Mouse (Mus musculus) midbrain, embryonic 11.5 days (tissue): ENCODE measurements around the gene Nek5. TPM values are rescaled to one million over a fixed set of nuclear protein-coding genes. Genes with fewer than 3 reads are reported as not detected.

Source experiments
- ATAC-seq: fragments of 200-750 bp; cut with Nextera tagmentation; 2 replicates; pipeline ENCODE4 v1.8.0; 2017; ENCODE audit warnings: moderate TSS enrichment, moderate library complexity; ENCODE audit not compliant: low FRiP score
- DNase-seq: peaks from one replicate; pipeline ENCODE4 v3.0.0; 2015; ENCODE audit warnings: low spot score; ENCODE audit errors: missing footprints
- H3K27ac ChIP-seq: fragments of 300-500 bp; sonication (generic); 2 replicates; pipeline ENCODE4 v1.5.1; 2014; ENCODE audit warnings: low read depth, low read length
- H3K27me3 ChIP-seq: fragments of 300-500 bp; sonication (generic); 2 replicates; pipeline ENCODE4 v1.6.1; 2014; ENCODE audit warnings: mild to moderate bottlenecking, low read length, moderate library complexity, mixed read lengths; ENCODE audit not compliant: control insufficient read depth, insufficient read depth
- H3K36me3 ChIP-seq: fragments of 300-500 bp; sonication (generic); 2 replicates; pipeline ENCODE4 v1.6.1; 2014; ENCODE audit warnings: mild to moderate bottlenecking, low read length, moderate library complexity, mixed read lengths; ENCODE audit not compliant: control insufficient read depth, insufficient read depth
- H3K4me1 ChIP-seq: fragments of 300-500 bp; sonication (generic); 2 replicates; pipeline ENCODE4 v1.6.1; 2014; ENCODE audit warnings: low read length; ENCODE audit not compliant: control insufficient read depth, insufficient read depth
- H3K4me2 ChIP-seq: fragments of 300-500 bp; sonication (generic); 2 replicates; pipeline ENCODE4 v1.6.1; 2014; ENCODE audit warnings: mild to moderate bottlenecking, moderate library complexity
- H3K4me3 ChIP-seq: fragments of 300-500 bp; sonication (generic); 2 replicates; pipeline ENCODE4 v1.5.1; 2014; ENCODE audit warnings: low read depth, low read length
- H3K9ac ChIP-seq: fragments of 300-500 bp; sonication (generic); 2 replicates; pipeline ENCODE4 v1.6.1; 2014; ENCODE audit warnings: low read length
- H3K9me3 ChIP-seq: fragments of 300-500 bp; sonication (generic); 2 replicates; pipeline ENCODE4 v1.6.1; 2016; ENCODE audit warnings: low read length; ENCODE audit not compliant: control insufficient read depth
- WGBS: fragments of 180-500 bp; shearing (Covaris S2); extraction: QIAGEN DNeasy Blood & Tissue Kit; methylation state at CpG from one replicate; pipeline ENCODE4 v1.1.7; 2014; 5-methylcytosine and 5-hydroxymethylcytosine counted together
- polyA plus RNA-seq: library from polyadenylated mRNA; unstranded; fragments of >200 nt; fragmentation: Nextera tagmentation; extraction: Ambion mirVana; gene quantifications from 2 replicates; pipeline ENCODE4 v1.2.1, GENCODE M21; 2014

The Nek5 gene
- polyA plus RNA-seq, 1 experiment from 2014 or later = 0.16 TPM

DNA sequence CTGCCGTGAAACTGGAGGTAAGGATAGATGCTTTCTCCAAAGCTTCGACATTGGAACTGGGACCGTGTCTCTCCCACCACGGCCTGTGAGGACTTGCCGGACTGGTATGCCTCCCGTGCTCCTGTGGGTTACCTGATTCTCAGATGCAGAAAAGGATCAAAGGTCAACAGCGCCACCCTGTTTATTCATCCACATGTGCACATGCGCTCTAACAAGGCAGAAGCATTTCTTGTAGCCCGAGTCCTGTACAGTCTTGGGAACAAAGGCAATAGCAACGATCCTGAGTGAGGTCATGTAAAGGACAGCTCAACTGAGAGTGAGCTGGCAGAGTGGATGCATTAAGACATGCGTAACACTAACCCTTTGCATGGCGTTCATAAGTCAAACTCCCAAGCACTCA is 7.2 kb upstream of the Nek5 start:
- Histone ChIP-seq H3K4me3 (no peak overlapping the region), H3K4me2 (no peak overlapping the region), H3K4me1 (no peaks in the 10 kb centered on the region), H3K27me3 (no peaks in the 10 kb centered on the region), H3K9ac (no peak overlapping the region), H3K36me3 (no peaks in the 10 kb centered on the region; the same call in 1 of the 2 replicates), H3K9me3 (no peaks in the 10 kb centered on the region), H3K27ac (no peak overlapping the region)
- 93% methylated on average over 12 of the region's 12 CpGs for WGBS
- ATAC-seq = no peak
- no peak for DNase-seq

- WGBS = 85% methylated on average over 4 of the region's 4 CpGs
Observed at GRCm38 (mm10) chr8:22107020-22107419, 17.8 kb downstream of the Nek5 start.

GRCm38 (mm10) chr8:22091568-22091967 is 33.3 kb downstream of the Nek5 start:
- Histone ChIP-seq H3K27ac (no peak overlapping the region), H3K4me2 (no peak overlapping the region), H3K9me3 (no peaks in the 10 kb centered on the region), H3K4me3 (no peak overlapping the region), H3K9ac (no peak overlapping the region), H3K4me1 (no peaks in the 10 kb centered on the region), H3K36me3 (no peaks in the 10 kb centered on the region), H3K27me3 (no peaks in the 10 kb centered on the region)
- no peak for DNase-seq
- ATAC-seq = no peak
- WGBS = 54% methylated on average over 8 of the region's 8 CpGs

More at GRCm38 (mm10) chr8:22107020-22107419, 17.8 kb downstream of the Nek5 start:
- ATAC-seq = no peak
- no peak overlapping the region for H3K9ac ChIP-seq
- no peak overlapping the region for H3K4me3 ChIP-seq
- no peaks in the 10 kb centered on the region for H3K4me1 ChIP-seq
- no peaks in the 10 kb centered on the region for H3K9me3 ChIP-seq
- H3K36me3 ChIP-seq = no peaks in the 10 kb centered on the region
- H3K27me3 ChIP-seq = no peaks in the 10 kb centered on the region
- H3K27ac ChIP-seq = no peak overlapping the region
- DNase-seq = no peak
- no peak overlapping the region for H3K4me2 ChIP-seq

DNA sequence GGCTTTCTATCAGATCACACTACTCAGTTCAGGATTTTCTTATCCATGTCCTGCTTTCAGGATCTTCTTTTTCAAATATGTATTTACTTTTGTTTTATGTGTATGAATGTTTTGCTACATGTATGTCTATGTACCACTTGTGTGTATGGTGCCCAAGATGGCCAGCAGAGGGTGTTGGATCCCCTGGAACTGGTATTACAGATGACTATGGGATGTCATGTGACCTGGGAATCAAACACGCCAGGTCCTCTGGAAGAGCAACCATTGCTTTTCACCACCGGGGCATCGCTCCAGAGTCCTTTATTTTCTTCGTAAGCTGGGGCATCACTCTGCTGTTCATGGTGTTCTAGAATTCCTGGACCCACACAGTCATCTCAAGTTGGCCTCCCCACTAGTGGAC is 35.6 kb downstream of the Nek5 start:
- no peaks in the 10 kb centered on the region for H3K36me3 ChIP-seq
- H3K9ac ChIP-seq = no peak overlapping the region
- ATAC-seq (no peak), DNase-seq (no peak)
- H3K4me2 ChIP-seq = no peak overlapping the region
- 92% methylated on average over 4 of the region's 4 CpGs for WGBS
- no peak overlapping the region for H3K27ac ChIP-seq
- H3K9me3 ChIP-seq = no peaks in the 10 kb centered on the region
- H3K4me3 ChIP-seq = no peak overlapping the region
- H3K27me3 ChIP-seq = no peaks in the 10 kb centered on the region
- H3K4me1 ChIP-seq = no peaks in the 10 kb centered on the region

- 89% methylated on average over 9 of the region's 9 CpGs for WGBS
- Histone ChIP-seq H3K36me3 (no peaks in the 10 kb centered on the region), H3K4me3 (no peak overlapping the region), H3K27ac (no peak overlapping the region), H3K27me3 (no peaks in the 10 kb centered on the region), H3K9ac (no peak overlapping the region), H3K4me1 (no peaks in the 10 kb centered on the region), H3K4me2 (no peak overlapping the region), H3K9me3 (no peaks in the 10 kb centered on the region)
- DNase-seq (no peak), ATAC-seq (no peak)
Observed at GRCm38 (mm10) chr8:22079313-22080007, 45.4 kb downstream of the Nek5 start.

- peaks cover 16% of the 10 kb centered on the region for H3K36me3 ChIP-seq
- no peaks in the 10 kb centered on the region; the same call in 1 of the 2 replicates for H3K9me3 ChIP-seq
- H3K27ac ChIP-seq = no peak overlapping the region
- H3K9ac ChIP-seq = no peak overlapping the region; the same call in 1 of the 2 replicates
- peak; percentile 88 for DNase-seq
- WGBS = 8% methylated on average over 3 of the region's 3 CpGs
- peak overlapping the region; percentile 65 for H3K4me3 ChIP-seq
- H3K4me2 ChIP-seq = peak overlapping the region; percentile 55
- H3K27me3 ChIP-seq = no peaks in the 10 kb centered on the region; the same call in 1 of the 2 replicates
- no peak for ATAC-seq
- peaks cover 2% of the 10 kb centered on the region; the same call in 1 of the 2 replicates for H3K4me1 ChIP-seq
Observed at GRCm38 (mm10) chr8:22061126-22061525, 63.7 kb downstream of the Nek5 start.

- Histone ChIP-seq H3K36me3 (peaks cover 11% of the 10 kb centered on the region), H3K9ac (peak within 1 kb of the TSS; percentile 76)
Observed at GRCm38 (mm10) chr8:22060446-22060889, 64.4 kb downstream of the Nek5 start, which contains the start of gene Alg11. Gene Alg11, plus strand, starts transcription at chr8:22060721.

GRCm38 (mm10) chr8:22059821-22060445 is 64.9 kb downstream of the Nek5 start, which contains the start of gene Atp7b:
Gene Atp7b, minus strand, starts transcription at chr8:22060305.
- no peak within 1 kb of the TSS for H3K27ac ChIP-seq
- no peaks in the 10 kb centered on the region for H3K9me3 ChIP-seq
- H3K36me3 ChIP-seq = peaks cover 6% of the 10 kb centered on the region
- H3K4me2 ChIP-seq = peak within 1 kb of the TSS; percentile 87
- ATAC-seq = peak; percentile 94
- peaks cover 2% of the 10 kb centered on the region; the same call in 1 of the 2 replicates for H3K4me1 ChIP-seq
- no peaks in the 10 kb centered on the region; the same call in 1 of the 2 replicates for H3K27me3 ChIP-seq
- H3K9ac ChIP-seq = peak within 1 kb of the TSS; percentile 76
- H3K4me3 ChIP-seq = peak within 1 kb of the TSS; percentile 65
- 1% methylated on average over 46 of the region's 46 CpGs for WGBS
- peak; percentile 99 for DNase-seq

More at GRCm38 (mm10) chr8:22060446-22060889, 64.4 kb downstream of the Nek5 start, which contains the start of gene Alg11:
- Histone ChIP-seq H3K4me1 (peaks cover 2% of the 10 kb centered on the region; the same call in 1 of the 2 replicates), H3K27me3 (no peaks in the 10 kb centered on the region; the same call in 1 of the 2 replicates), H3K27ac (no peak within 1 kb of the TSS), H3K4me2 (peak within 1 kb of the TSS; percentile 87), H3K4me3 (peak within 1 kb of the TSS; percentile 65), H3K9me3 (no peaks in the 10 kb centered on the region)
- peak; percentile 100 for ATAC-seq
- no peak for DNase-seq
- under 1% methylated on average over 31 of the region's 36 CpGs for WGBS
